Mouse (Mus musculus): ENCODE results near the gene Ccdc78.

GRCm38 (mm10) chr17:25796951-25797369 lies 10.6 kb downstream of the Ccdc78 start, which contains the start of gene Metrn:
- TF ChIP-seq GATA1 (IDR thresholded peaks at IDR 0.05; ENCODE audit: low read length) (no peak), TAL1 (IDR thresholded peaks at IDR 0.05; ENCODE audit: low read length) (no peak)

All from erythroblast, embryonic 14.5 days (primary cell).